Mouse (Mus musculus) heart, embryonic 12.5 days (tissue): ENCODE data around the gene Borcs5. TPM values are rescaled to one million over a fixed set of nuclear protein-coding genes. Genes with fewer than 3 reads are reported as not detected.

ENCODE experiments used
- ATAC-seq: fragments of 200-750 bp; cut with Nextera tagmentation; 2 replicates; pipeline ENCODE4 v1.8.0; 2017; ENCODE audit warnings: moderate TSS enrichment, moderate library complexity; ENCODE audit not compliant: insufficient number of reproducible peaks, low FRiP score
- H3K27ac ChIP-seq: fragments of 300-500 bp; sonication (generic); 2 replicates; pipeline ENCODE4 v1.5.1; 2016; ENCODE audit warnings: mild to moderate bottlenecking, moderate library complexity; ENCODE audit not compliant: poor library complexity, severe bottlenecking
- H3K27me3 ChIP-seq: fragments of 300-500 bp; sonication (generic); replicated peaks from 2 replicates; pipeline ENCODE4 v1.6.1; 2016; ENCODE audit warnings: mild to moderate bottlenecking, moderate library complexity
- H3K36me3 ChIP-seq: fragments of 300-500 bp; sonication (generic); 2 replicates; pipeline ENCODE4 v1.6.1; 2016; ENCODE audit warnings: mild to moderate bottlenecking, moderate library complexity
- H3K4me1 ChIP-seq: fragments of 300-500 bp; sonication (generic); replicated peaks from 2 replicates; pipeline ENCODE4 v1.6.1; 2016; ENCODE audit warnings: mild to moderate bottlenecking
- H3K4me2 ChIP-seq: fragments of 300-500 bp; sonication (generic); 2 replicates; pipeline ENCODE4 v1.6.1; 2016; ENCODE audit warnings: mild to moderate bottlenecking, moderate library complexity
- H3K4me3 ChIP-seq: fragments of 300-500 bp; sonication (generic); 2 replicates; pipeline ENCODE4 v1.5.1; 2016; ENCODE audit warnings: mild to moderate bottlenecking
- H3K9ac ChIP-seq: fragments of 300-500 bp; sonication (generic); 2 replicates; pipeline ENCODE4 v1.6.1; 2016; ENCODE audit warnings: mild to moderate bottlenecking, moderate library complexity
- H3K9me3 ChIP-seq: fragments of 300-500 bp; sonication (generic); replicated peaks from 2 replicates; pipeline ENCODE4 v1.6.1; 2016; ENCODE audit warnings: mild to moderate bottlenecking, moderate library complexity
- WGBS: fragments of 180-500 bp; shearing (Covaris S2); methylation state at CpG from one replicate; pipeline ENCODE4 v1.1.7; 2016; 5-methylcytosine and 5-hydroxymethylcytosine counted together
- polyA plus RNA-seq: library from polyadenylated mRNA; unstranded; fragments of >200 nt; fragmentation: Nextera tagmentation; extraction: Ambion mirVana; gene quantifications from 2 replicates; pipeline ENCODE4 v1.2.1, GENCODE M21; 2016

The Borcs5 gene
- polyA plus RNA-seq, result 14.7 and 14.8 TPM in 2 replicates

- Histone ChIP-seq H3K4me3 (no peak within 1 kb of the TSS), H3K27me3 (no peaks in the 10 kb centered on the region), H3K9ac (no peak within 1 kb of the TSS), H3K27ac (no peak within 1 kb of the TSS), H3K4me1 (no peaks in the 10 kb centered on the region), H3K4me2 (no peak within 1 kb of the TSS), H3K9me3 (no peaks in the 10 kb centered on the region), H3K36me3 (no peaks in the 10 kb centered on the region)
- ATAC-seq, result no peak
- WGBS, result 86% methylated on average over 3 of the region's 3 CpGs
Measured at GRCm38 (mm10) chr6:134639210-134639609, at the start of gene Borcs5. TSS of gene Borcs5 (plus strand) at chr6:134639510.

- no peaks in the 10 kb centered on the region for H3K27me3 ChIP-seq
- H3K9me3 ChIP-seq, result no peaks in the 10 kb centered on the region
- WGBS, result 71% methylated on average over 2 of the region's 2 CpGs
- H3K4me3 ChIP-seq, result no peak overlapping the region
- no peaks in the 10 kb centered on the region; the same call in 1 of the 2 replicates for H3K4me1 ChIP-seq
- no peak overlapping the region for H3K4me2 ChIP-seq
- H3K9ac ChIP-seq, result no peak overlapping the region
- no peak for ATAC-seq
- no peaks in the 10 kb centered on the region for H3K36me3 ChIP-seq
- no peak overlapping the region for H3K27ac ChIP-seq
Measured at GRCm38 (mm10) chr6:134591614-134592013, 47.7 kb upstream of the Borcs5 start.

- WGBS, result 69% methylated on average over 20 of the region's 21 CpGs
- H3K9me3 ChIP-seq, result no peaks in the 10 kb centered on the region
- no peak overlapping the region for H3K4me3 ChIP-seq
- no peaks in the 10 kb centered on the region for H3K36me3 ChIP-seq
- no peaks in the 10 kb centered on the region; the same call in 1 of the 2 replicates for H3K4me1 ChIP-seq
- H3K9ac ChIP-seq, result no peak overlapping the region
- no peaks in the 10 kb centered on the region for H3K27me3 ChIP-seq
- H3K27ac ChIP-seq, result no peak overlapping the region
- no peak overlapping the region; the same call in 1 of the 2 replicates for H3K4me2 ChIP-seq
- peak; percentile 83 for ATAC-seq
Measured at GRCm38 (mm10) chr6:134594569-134595442, 44.5 kb upstream of the Borcs5 start.

GRCm38 (mm10) chr6:134597651-134598229, 41.6 kb upstream of the Borcs5 start:
- no peaks in the 10 kb centered on the region for H3K9me3 ChIP-seq
- H3K27me3 ChIP-seq, result no peaks in the 10 kb centered on the region
- H3K4me1 ChIP-seq, result no peaks in the 10 kb centered on the region; the same call in 1 of the 2 replicates
- no peak overlapping the region for H3K4me2 ChIP-seq
- H3K4me3 ChIP-seq, result no peak overlapping the region
- ATAC-seq, result no peak
- H3K36me3 ChIP-seq, result no peaks in the 10 kb centered on the region
- WGBS, result 76% methylated on average over 6 of the region's 6 CpGs
- H3K27ac ChIP-seq, result no peak overlapping the region
- H3K9ac ChIP-seq, result no peak overlapping the region

DNA sequence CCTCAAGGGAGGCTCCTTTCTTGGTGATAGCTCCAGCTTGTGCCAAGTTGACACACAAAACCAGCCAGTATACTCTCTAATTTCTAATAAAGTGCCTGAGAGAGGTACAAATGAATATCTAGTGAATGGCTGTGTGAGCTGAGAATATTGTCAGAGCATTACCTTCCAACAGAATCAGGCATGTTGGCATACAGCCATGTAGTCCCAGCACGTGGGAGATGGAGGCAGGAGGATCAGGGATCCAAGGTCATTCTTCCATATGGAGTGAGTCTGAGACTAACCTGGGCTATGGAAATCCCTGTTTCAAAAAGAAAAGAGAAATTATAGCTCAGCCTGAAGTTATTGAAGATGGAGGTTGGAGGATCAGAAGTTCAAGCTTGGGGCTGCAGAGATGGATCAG, 40.1 kb upstream of the Borcs5 start:
- no peak for ATAC-seq
- no peak overlapping the region for H3K27ac ChIP-seq
- H3K4me1 ChIP-seq, result no peaks in the 10 kb centered on the region; the same call in 1 of the 2 replicates
- H3K9ac ChIP-seq, result no peak overlapping the region
- no peaks in the 10 kb centered on the region for H3K27me3 ChIP-seq
- WGBS, result 48% methylated on average over 1 of the region's 1 CpGs
- no peaks in the 10 kb centered on the region for H3K36me3 ChIP-seq
- H3K4me2 ChIP-seq, result no peak overlapping the region
- no peak overlapping the region for H3K4me3 ChIP-seq
- no peaks in the 10 kb centered on the region for H3K9me3 ChIP-seq

- Histone ChIP-seq H3K27ac (no peak overlapping the region), H3K27me3 (no peaks in the 10 kb centered on the region), H3K9ac (no peak overlapping the region), H3K4me3 (no peak overlapping the region), H3K4me1 (no peaks in the 10 kb centered on the region; the same call in 1 of the 2 replicates), H3K9me3 (no peaks in the 10 kb centered on the region), H3K4me2 (no peak overlapping the region), H3K36me3 (no peaks in the 10 kb centered on the region)
- ATAC-seq, result no peak
- 55% methylated on average over 7 of the region's 7 CpGs for WGBS
Measured at GRCm38 (mm10) chr6:134601130-134601529, 38.2 kb upstream of the Borcs5 start.

- H3K27ac ChIP-seq, result no peak overlapping the region
- H3K27me3 ChIP-seq, result no peaks in the 10 kb centered on the region
- WGBS, result 41% methylated on average over 3 of the region's 3 CpGs
- no peak overlapping the region for H3K9ac ChIP-seq
- H3K4me2 ChIP-seq, result no peak overlapping the region
- H3K9me3 ChIP-seq, result no peaks in the 10 kb centered on the region
- ATAC-seq, result no peak
- no peaks in the 10 kb centered on the region for H3K36me3 ChIP-seq
- H3K4me1 ChIP-seq, result no peaks in the 10 kb centered on the region; the same call in 1 of the 2 replicates
- H3K4me3 ChIP-seq, result no peak overlapping the region
Measured at GRCm38 (mm10) chr6:134601766-134602165, 37.5 kb upstream of the Borcs5 start.

- H3K27me3 ChIP-seq, result no peaks in the 10 kb centered on the region
- H3K4me2 ChIP-seq, result no peak overlapping the region
- no peaks in the 10 kb centered on the region for H3K9me3 ChIP-seq
- H3K9ac ChIP-seq, result no peak overlapping the region
- no peak overlapping the region for H3K27ac ChIP-seq
- H3K36me3 ChIP-seq, result no peaks in the 10 kb centered on the region
- no peaks in the 10 kb centered on the region; the same call in 1 of the 2 replicates for H3K4me1 ChIP-seq
- no peak for ATAC-seq
- WGBS, result 51% methylated on average over 10 of the region's 10 CpGs
- H3K4me3 ChIP-seq, result no peak overlapping the region
Measured at GRCm38 (mm10) chr6:134602371-134603003, 36.8 kb upstream of the Borcs5 start.

GRCm38 (mm10) chr6:134605196-134605595, 34.1 kb upstream of the Borcs5 start:
- H3K9me3 ChIP-seq, result no peaks in the 10 kb centered on the region
- H3K27ac ChIP-seq, result no peak overlapping the region
- H3K4me3 ChIP-seq, result no peak overlapping the region
- no peaks in the 10 kb centered on the region; the same call in 1 of the 2 replicates for H3K4me1 ChIP-seq
- H3K36me3 ChIP-seq, result peaks cover 5% of the 10 kb centered on the region; the same call in 1 of the 2 replicates
- H3K4me2 ChIP-seq, result no peak overlapping the region
- H3K9ac ChIP-seq, result no peak overlapping the region
- 75% methylated on average over 3 of the region's 3 CpGs for WGBS
- H3K27me3 ChIP-seq, result 0 out of 2 replicates have a peak, but pooled peaks cover 3% of the 10 kb centered on the region
- no peak for ATAC-seq

DNA sequence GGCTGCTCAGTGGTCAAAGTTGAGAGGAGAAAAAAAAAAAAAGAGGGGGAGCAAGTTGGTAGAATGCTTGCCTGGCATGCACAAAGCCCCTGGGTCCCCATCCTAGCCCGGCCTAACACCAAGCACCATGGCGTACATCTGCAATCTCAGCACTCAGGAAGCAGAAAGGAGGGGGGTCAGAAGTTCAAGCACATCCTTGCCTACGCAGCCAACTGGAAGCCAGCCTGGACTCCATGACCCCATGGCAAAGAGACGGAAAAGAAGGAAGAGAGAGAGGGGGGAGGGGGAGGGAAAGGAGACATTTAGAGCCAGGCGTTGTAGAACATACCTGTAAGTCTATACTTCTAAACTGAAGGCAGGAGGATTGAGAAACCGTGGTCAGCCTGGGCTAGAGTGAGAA, 32.8 kb upstream of the Borcs5 start:
- peaks cover under 1% of the 10 kb centered on the region; the same call in 1 of the 2 replicates for H3K4me1 ChIP-seq
- no peak for ATAC-seq
- H3K27ac ChIP-seq, result no peak overlapping the region
- H3K4me3 ChIP-seq, result no peak overlapping the region
- 0 out of 2 replicates have a peak, but pooled peaks cover 7% of the 10 kb centered on the region for H3K27me3 ChIP-seq
- WGBS, result 56% methylated on average over 6 of the region's 6 CpGs
- H3K4me2 ChIP-seq, result no peak overlapping the region
- no peak overlapping the region for H3K9ac ChIP-seq
- H3K36me3 ChIP-seq, result peaks cover 6% of the 10 kb centered on the region; the same call in 1 of the 2 replicates
- H3K9me3 ChIP-seq, result no peaks in the 10 kb centered on the region
